Mouse (Mus musculus) left cerebral cortex, adult 6 months (tissue): ENCODE results near the gene Olfr992. TPM values are rescaled to one million over a fixed set of nuclear protein-coding genes. Genes with fewer than 3 reads are reported as not detected.

Experiments used
- long read RNA-seq, 2 experiments: library from polyadenylated mRNA; unstranded; transcript quantifications; one replicate each; pipeline ENCODE4 v2.0.0; 2019 to 2020
- polyA plus RNA-seq: library from polyadenylated mRNA; unstranded; fragments of <200 nt; fragmentation: Nextera tagmentation; gene quantifications from 2 replicates; pipeline ENCODE4 v1.2.3, GENCODE M21; 2021

The Olfr992 gene
- polyA plus RNA-seq: not detected in 2 replicates
- long read RNA-seq, experiment 1: 0 reads
- long read RNA-seq, experiment 2: 0 reads

DNA sequence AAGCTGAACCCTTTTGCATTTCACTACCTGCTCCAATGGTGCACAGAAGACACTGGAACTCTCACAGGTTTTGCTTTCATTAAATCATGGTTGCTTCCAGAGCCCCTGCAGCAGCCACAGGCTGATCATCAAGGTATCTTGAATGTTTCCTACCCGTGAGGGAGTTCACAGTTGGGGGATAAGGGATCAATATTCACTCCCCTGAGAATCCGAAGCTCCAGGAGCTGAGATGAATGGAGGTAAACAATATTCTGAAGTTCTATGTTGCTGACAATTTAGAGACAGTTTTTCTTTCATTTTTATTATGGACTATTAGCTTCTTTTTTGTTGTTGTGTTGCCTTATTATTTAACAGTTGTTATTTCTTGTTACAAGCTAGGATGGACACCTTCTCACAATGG lies at the start of gene Olfr992:
Gene Olfr992, minus strand, starts transcription at position 101 of the 400 bp plus-strand sequence.

DNA sequence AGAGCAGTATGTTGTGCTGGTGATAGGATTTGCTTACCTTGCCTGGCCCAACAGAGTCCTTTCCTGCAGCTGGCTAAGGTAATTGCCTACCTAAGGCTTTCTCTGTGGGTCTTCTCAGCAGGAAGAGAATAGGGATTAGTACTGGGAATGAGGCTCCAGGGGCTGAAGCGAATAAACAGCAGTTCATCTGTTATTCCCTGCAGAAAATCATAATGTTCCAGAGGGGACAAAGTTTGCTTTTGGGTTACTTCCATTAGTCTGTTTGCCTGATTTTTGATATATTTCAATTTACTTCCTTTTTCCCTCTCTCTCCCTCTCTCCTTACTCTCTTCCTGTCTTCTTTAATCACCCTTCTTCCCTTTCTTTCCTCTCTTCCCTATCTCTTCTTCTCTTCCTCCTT lies 34.3 kb upstream of the Olfr992 start, which contains the start of gene Olfr995:
Gene Olfr995, minus strand, starts transcription at position 101 of the 400 bp plus-strand sequence.

GRCm38 (mm10) chr2:85436351-85436750 lies 27.1 kb upstream of the Olfr992 start, which contains the start of gene Olfr994:
Gene Olfr994 (minus strand): TSS chr2:85436451.

DNA sequence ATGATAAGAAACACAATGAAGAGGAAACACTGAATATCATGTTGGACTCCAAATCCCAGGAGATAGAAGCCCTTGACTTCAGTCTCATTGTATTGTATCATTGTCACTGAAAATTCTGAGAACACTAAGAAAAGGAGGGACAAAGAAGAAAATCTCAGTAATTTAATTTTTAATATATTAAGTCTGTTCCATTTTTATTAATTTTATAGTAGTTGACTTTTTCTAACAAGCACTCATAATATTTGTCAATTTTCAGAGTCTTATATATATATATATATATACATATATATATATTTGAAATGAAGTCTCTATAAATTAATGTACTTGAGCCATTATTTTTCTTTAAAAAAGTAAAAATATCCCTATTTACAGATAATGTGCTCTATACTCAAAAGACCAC lies 5.5 kb upstream of the Olfr992 start, which contains the start of gene Olfr993:
Gene Olfr993, minus strand, starts transcription at position 101 of the 400 bp plus-strand sequence.

DNA sequence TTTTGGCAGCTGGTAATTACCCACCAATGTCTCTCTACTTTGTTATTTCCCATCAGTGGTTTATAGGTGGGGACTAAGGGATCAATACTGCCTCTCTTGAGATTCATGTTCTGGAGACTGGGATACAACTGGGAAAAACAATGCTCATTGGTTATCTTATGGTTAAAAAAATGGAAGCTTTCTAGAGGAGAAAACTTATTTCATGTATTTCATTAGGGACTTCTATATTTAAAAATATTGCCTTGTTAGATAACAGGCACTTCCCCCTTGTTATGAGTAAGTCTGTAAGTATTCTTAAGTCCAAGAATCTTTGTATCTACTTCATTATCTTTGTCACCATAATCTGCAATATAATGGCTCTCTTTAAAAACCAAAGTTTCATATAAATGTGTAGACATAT lies 46.1 kb downstream of the Olfr992 start, which contains the start of gene Olfr988:
Gene Olfr988, minus strand, starts transcription at position 101 of the 400 bp plus-strand sequence.

Other genes with a start within 250 kb of the Olfr992 start
- 7.2 and 8.3 TPM in 2 replicates for gene Lrrc55, start 212.3 kb downstream of the Olfr992 start, polyA plus RNA-seq
- not detected in 2 replicates for gene Olfr987, start 70.2 kb downstream of the Olfr992 start, polyA plus RNA-seq
- gene Olfr988, start 46.2 kb downstream of the Olfr992 start, polyA plus RNA-seq: not detected in 2 replicates
- gene Olfr993, start 5.4 kb upstream of the Olfr992 start, polyA plus RNA-seq: not detected in 2 replicates
- not detected in 2 replicates for gene Olfr994, start 27.0 kb upstream of the Olfr992 start, polyA plus RNA-seq
- not detected in 2 replicates for gene Olfr995, start 34.2 kb upstream of the Olfr992 start, polyA plus RNA-seq
- not detected in 2 replicates for gene 4833423E24Rik, start 109.6 kb upstream of the Olfr992 start, polyA plus RNA-seq
- gene Olfr996, start 169.7 kb upstream of the Olfr992 start, polyA plus RNA-seq: not detected in 2 replicates
- gene Olfr998, start 179.5 kb upstream of the Olfr992 start, polyA plus RNA-seq: not detected in 2 replicates
- gene Olfr1000, start 202.4 kb upstream of the Olfr992 start, polyA plus RNA-seq: not detected in 2 replicates
- gene Olfr1002, start 241.2 kb upstream of the Olfr992 start, polyA plus RNA-seq: not detected in 2 replicates